Mouse (Mus musculus): ENCODE data around the gene Gcgr.

GRCm38 (mm10) chr11:120577211-120578023 is 46.9 kb downstream of the Gcgr start:
- TF ChIP-seq CHD2 (IDR thresholded peaks at IDR 0.05; ENCODE audit: low read depth, low read length) (no peak), ZNF384 (IDR thresholded peaks at IDR 0.05; ENCODE audit: low read depth, low read length) (no peak), ZC3H11A (IDR thresholded peaks at IDR 0.05; ENCODE audit: borderline replicate concordance, low read depth, low read length) (0 out of 2 replicates have a peak, but pooled peaks have one; percentile 3), HCFC1 (IDR thresholded peaks at IDR 0.05; ENCODE audit: borderline replicate concordance, insufficient read depth, low read length) (no peak), MAFK (IDR thresholded peaks at IDR 0.05; ENCODE audit: insufficient read depth, low read depth, low read length) (peak; percentile 73)
